Mouse (Mus musculus): ENCODE measurements around the gene Luzp1. TPM values are rescaled to one million over a fixed set of nuclear protein-coding genes. Genes with fewer than 3 reads are reported as not detected.

Luzp1 gene
- polyA plus RNA-seq, 1 experiment from 2014 or later, result 140 TPM

GRCm38 (mm10) chr4:136439106-136439505 is 30.5 kb upstream of the Luzp1 start:
- Histone ChIP-seq H3K27ac (ENCODE audit: low read depth) (no peak overlapping the region), H3K36me3 (ENCODE audit: insufficient read depth) (no peaks in the 10 kb centered on the region), H3K9ac (no peak overlapping the region), H3K4me2 (no peak overlapping the region), H3K4me1 (ENCODE audit: insufficient read depth) (no peaks in the 10 kb centered on the region), H3K4me3 (ENCODE audit: low read depth, low read length) (no peak overlapping the region), H3K27me3 (ENCODE audit: insufficient read depth, low read length) (no peaks in the 10 kb centered on the region), H3K9me3 (ENCODE audit: low read depth, low read length) (no peaks in the 10 kb centered on the region)
- 41% methylated on average over 4 of the region's 4 CpGs for WGBS
- no peak for TF ChIP-seq CTCF (IDR thresholded peaks at IDR 0.05; ENCODE audit: low read depth)
- no peak for DNase-seq
- no peak for ATAC-seq (ENCODE audit: insufficient read depth)

- no peaks in the 10 kb centered on the region for H3K9me3 ChIP-seq (ENCODE audit: low read depth, low read length)
- no peak overlapping the region for H3K27ac ChIP-seq (ENCODE audit: low read depth)
- H3K4me2 ChIP-seq, result no peak overlapping the region
- 61% methylated on average over 15 of the region's 15 CpGs for WGBS
- no peak for ATAC-seq (ENCODE audit: insufficient read depth)
- H3K27me3 ChIP-seq (ENCODE audit: insufficient read depth, low read length), result no peaks in the 10 kb centered on the region
- H3K4me1 ChIP-seq (ENCODE audit: insufficient read depth), result no peaks in the 10 kb centered on the region
- no peak overlapping the region for H3K9ac ChIP-seq
- no peak for DNase-seq
- H3K4me3 ChIP-seq (ENCODE audit: low read depth, low read length), result no peak overlapping the region
- H3K36me3 ChIP-seq (ENCODE audit: insufficient read depth), result no peaks in the 10 kb centered on the region
- TF ChIP-seq CTCF (IDR thresholded peaks at IDR 0.05; ENCODE audit: low read depth), result no peak
Observed at GRCm38 (mm10) chr4:136441354-136442043, 28.1 kb upstream of the Luzp1 start.

- ATAC-seq (ENCODE audit: insufficient read depth) (no peak), DNase-seq (no peak)
- Histone ChIP-seq H3K27ac (ENCODE audit: low read depth) (no peak overlapping the region), H3K4me3 (ENCODE audit: low read depth, low read length) (no peak overlapping the region), H3K36me3 (ENCODE audit: insufficient read depth) (no peaks in the 10 kb centered on the region), H3K4me1 (ENCODE audit: insufficient read depth) (no peaks in the 10 kb centered on the region), H3K9ac (no peak overlapping the region), H3K27me3 (ENCODE audit: insufficient read depth, low read length) (no peaks in the 10 kb centered on the region), H3K9me3 (ENCODE audit: low read depth, low read length) (no peaks in the 10 kb centered on the region), H3K4me2 (no peak overlapping the region)
- TF ChIP-seq CTCF (IDR thresholded peaks at IDR 0.05; ENCODE audit: low read depth), result no peak
- 65% methylated on average over 4 of the region's 4 CpGs for WGBS
Observed at GRCm38 (mm10) chr4:136444561-136444960, 25.0 kb upstream of the Luzp1 start.

- Histone ChIP-seq H3K4me2 (no peak overlapping the region), H3K27ac (ENCODE audit: low read depth) (no peak overlapping the region), H3K4me1 (ENCODE audit: insufficient read depth) (0 out of 2 replicates have a peak, but pooled peaks cover 3% of the 10 kb centered on the region), H3K36me3 (ENCODE audit: insufficient read depth) (no peaks in the 10 kb centered on the region), H3K4me3 (ENCODE audit: low read depth, low read length) (no peak overlapping the region), H3K9me3 (ENCODE audit: low read depth, low read length) (no peaks in the 10 kb centered on the region), H3K9ac (no peak overlapping the region), H3K27me3 (ENCODE audit: insufficient read depth, low read length) (no peaks in the 10 kb centered on the region)
- TF ChIP-seq CTCF (IDR thresholded peaks at IDR 0.05; ENCODE audit: low read depth), result no peak
- ATAC-seq (ENCODE audit: insufficient read depth) (no peak), DNase-seq (no peak)
- 79% methylated on average over 5 of the region's 5 CpGs for WGBS
Observed at GRCm38 (mm10) chr4:136449795-136450194, 19.8 kb upstream of the Luzp1 start.

GRCm38 (mm10) chr4:136450271-136450670 is 19.3 kb upstream of the Luzp1 start:
- H3K27me3 ChIP-seq (ENCODE audit: insufficient read depth, low read length), result no peaks in the 10 kb centered on the region
- ATAC-seq (ENCODE audit: insufficient read depth) (no peak), DNase-seq (no peak)
- WGBS, result 57% methylated on average over 4 of the region's 4 CpGs
- TF ChIP-seq CTCF (IDR thresholded peaks at IDR 0.05; ENCODE audit: low read depth), result no peak
- H3K4me1 ChIP-seq (ENCODE audit: insufficient read depth), result 0 out of 2 replicates have a peak, but pooled peaks cover 3% of the 10 kb centered on the region
- H3K4me3 ChIP-seq (ENCODE audit: low read depth, low read length), result no peak overlapping the region
- no peak overlapping the region for H3K4me2 ChIP-seq
- no peaks in the 10 kb centered on the region for H3K9me3 ChIP-seq (ENCODE audit: low read depth, low read length)
- H3K9ac ChIP-seq, result no peak overlapping the region
- H3K27ac ChIP-seq (ENCODE audit: low read depth), result no peak overlapping the region
- H3K36me3 ChIP-seq (ENCODE audit: insufficient read depth), result no peaks in the 10 kb centered on the region

GRCm38 (mm10) chr4:136451564-136451963 is 18.0 kb upstream of the Luzp1 start:
- ATAC-seq (ENCODE audit: insufficient read depth) (peak; percentile 26; the same call in 1 of the 2 replicates), DNase-seq (peak; percentile 58)
- H3K9me3 ChIP-seq (ENCODE audit: low read depth, low read length), result no peaks in the 10 kb centered on the region
- WGBS, result 6% methylated on average over 6 of the region's 6 CpGs
- no peak overlapping the region for H3K4me3 ChIP-seq (ENCODE audit: low read depth, low read length)
- 0 out of 2 replicates have a peak, but pooled peaks cover 3% of the 10 kb centered on the region for H3K4me1 ChIP-seq (ENCODE audit: insufficient read depth)
- H3K36me3 ChIP-seq (ENCODE audit: insufficient read depth), result no peaks in the 10 kb centered on the region
- no peaks in the 10 kb centered on the region for H3K27me3 ChIP-seq (ENCODE audit: insufficient read depth, low read length)
- TF ChIP-seq CTCF (IDR thresholded peaks at IDR 0.05; ENCODE audit: low read depth), result no peak
- H3K27ac ChIP-seq (ENCODE audit: low read depth), result no peak overlapping the region; the same call in 1 of the 2 replicates
- H3K4me2 ChIP-seq, result no peak overlapping the region
- no peak overlapping the region for H3K9ac ChIP-seq

GRCm38 (mm10) chr4:136452286-136452685 is 17.3 kb upstream of the Luzp1 start:
- no peak overlapping the region for H3K27ac ChIP-seq (ENCODE audit: low read depth)
- H3K4me3 ChIP-seq (ENCODE audit: low read depth, low read length), result no peak overlapping the region
- 64% methylated on average over 3 of the region's 3 CpGs for WGBS
- TF ChIP-seq CTCF (IDR thresholded peaks at IDR 0.05; ENCODE audit: low read depth), result no peak
- H3K4me2 ChIP-seq, result no peak overlapping the region
- no peaks in the 10 kb centered on the region for H3K36me3 ChIP-seq (ENCODE audit: insufficient read depth)
- no peaks in the 10 kb centered on the region for H3K27me3 ChIP-seq (ENCODE audit: insufficient read depth, low read length)
- H3K9ac ChIP-seq, result no peak overlapping the region
- no peaks in the 10 kb centered on the region for H3K9me3 ChIP-seq (ENCODE audit: low read depth, low read length)
- ATAC-seq (ENCODE audit: insufficient read depth), result no peak
- H3K4me1 ChIP-seq (ENCODE audit: insufficient read depth), result 0 out of 2 replicates have a peak, but pooled peaks cover 3% of the 10 kb centered on the region
- no peak for DNase-seq

Measured in lung, embryonic 14.5 days (tissue).